In the genomic region with DNA sequence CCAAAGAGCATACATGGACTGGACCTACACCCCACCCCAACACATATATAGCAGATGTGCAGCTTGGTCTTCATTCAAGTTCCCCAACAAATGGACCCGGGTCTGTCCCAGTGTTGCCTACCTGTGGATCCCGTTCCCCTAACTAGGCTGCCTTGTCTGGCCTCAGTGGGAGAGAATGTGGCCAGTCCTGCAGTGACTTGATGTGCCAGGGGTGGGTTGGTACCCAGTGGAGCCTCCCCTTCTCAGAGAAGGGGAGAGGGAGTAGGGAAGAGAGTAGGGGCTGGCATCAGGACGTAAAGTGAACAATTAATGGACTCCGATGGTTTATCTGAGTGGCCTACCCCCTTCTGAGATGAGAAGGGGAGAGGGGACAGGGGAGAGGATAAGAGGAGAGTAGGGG, we compare ENCODE assay signal across 8 mouse cellular contexts. TPM values are rescaled to one million over a fixed set of nuclear protein-coding genes. Genes with fewer than 3 reads are reported as not detected.
A peak's percentile ranks its signal among the peaks of the same experiment; 100 is the strongest.
DNase-seq lines count a peak whose midpoint lies in the region; ATAC-seq and TF ChIP-seq lines count a peak whose summit lies in the region.

No protein-coding gene starts in this region.

- no peaks in the 10 kb centered on the region for H3K36me3 ChIP-seq in neural tube, embryonic 11.5 days (ENCODE audit: control insufficient read depth, insufficient read depth, low read length)
- peaks cover 27% of the 10 kb centered on the region for H3K36me3 ChIP-seq in limb, embryonic 12.5 days
- H3K36me3 ChIP-seq in stomach, embryonic 14.5 days (ENCODE audit: control insufficient read depth, insufficient read depth, low read length) = peaks cover 19% of the 10 kb centered on the region

- intact Hi-C loops in gastrocnemius, postnatal 36 days (cut with DNase I) = loop anchor here (5.0 to 10.0 kb wide), 2 partner anchors 91 to 268 kb away; no protein-coding TSS in a partner anchor

- no peak for DNase-seq in neural tube, embryonic 11.5 days (ENCODE audit: low spot score)
- no peak for DNase-seq in neural tube, embryonic 10.5 days (ENCODE audit: extremely low spot score, low spot score)
- DNase-seq in adrenal gland, postnatal 25 days = no peak
- no peak for DNase-seq in gastrocnemius, postnatal 25 days
- no peak for DNase-seq in gastrocnemius, postnatal 36 days

- WGBS in neural tube, embryonic 11.5 days = 53% methylated on average over 4 of the region's 4 CpGs
- 50% methylated on average over 4 of the region's 4 CpGs for WGBS in limb, embryonic 12.5 days
- 52% methylated on average over 4 of the region's 4 CpGs for WGBS in stomach, embryonic 14.5 days

- no peaks in the 10 kb centered on the region for H3K27me3 ChIP-seq in neural tube, embryonic 11.5 days (ENCODE audit: control insufficient read depth, insufficient read depth, low read length)
- H3K27me3 ChIP-seq in limb, embryonic 12.5 days = no peaks in the 10 kb centered on the region
- no peaks in the 10 kb centered on the region for H3K27me3 ChIP-seq in stomach, embryonic 14.5 days (ENCODE audit: control insufficient read depth, insufficient read depth, low read length)

- ATAC-seq in neural tube, embryonic 11.5 days (ENCODE audit: insufficient read depth, low FRiP score, low TSS enrichment) = no peak
- no peak for ATAC-seq in limb, embryonic 12.5 days (ENCODE audit: insufficient number of reproducible peaks, insufficient read depth, low FRiP score, low TSS enrichment, low read depth)
- no peak for ATAC-seq in stomach, embryonic 14.5 days (ENCODE audit: insufficient number of reproducible peaks, insufficient read depth, low FRiP score, low read depth)

- peaks cover 3% of the 10 kb centered on the region for H3K4me1 ChIP-seq in neural tube, embryonic 11.5 days (ENCODE audit: control insufficient read depth, insufficient read depth, low read length)
- no peaks in the 10 kb centered on the region for H3K4me1 ChIP-seq in embryonic fibroblast, embryonic 13.5 days (ENCODE audit: control insufficient read depth, insufficient read depth, low read length)
- H3K4me1 ChIP-seq in limb, embryonic 12.5 days (replicated peaks) = peaks cover 17% of the 10 kb centered on the region
- H3K4me1 ChIP-seq in stomach, embryonic 14.5 days (ENCODE audit: control insufficient read depth, insufficient read depth, low read length) = peaks cover 10% of the 10 kb centered on the region; the same call in 1 of the 2 replicates

- TF ChIP-seq POLR2A in embryonic fibroblast, embryonic 13.5 days (IDR thresholded peaks at IDR 0.05; ENCODE audit: low read depth, low read length) = no peak; the same call in 1 of the 2 replicates

- H3K4me3 ChIP-seq in neural tube, embryonic 11.5 days (ENCODE audit: low read depth, low read length) = peak overlapping the region; percentile 68
- peak overlapping the region; percentile 91 for H3K4me3 ChIP-seq in embryonic fibroblast, embryonic 13.5 days (ENCODE audit: insufficient read depth, low read length)
- peak overlapping the region; percentile 89 for H3K4me3 ChIP-seq in limb, embryonic 12.5 days (replicated peaks)
- peak overlapping the region; percentile 77 for H3K4me3 ChIP-seq in stomach, embryonic 14.5 days (ENCODE audit: low read depth, low read length)

- peak overlapping the region; percentile 84 for H3K4me2 ChIP-seq in neural tube, embryonic 11.5 days (ENCODE audit: low read depth)
- peak overlapping the region; percentile 92 for H3K4me2 ChIP-seq in limb, embryonic 12.5 days
- peak overlapping the region; percentile 93 for H3K4me2 ChIP-seq in stomach, embryonic 14.5 days (replicated peaks; ENCODE audit: low read depth, low read length)

- no peak overlapping the region for H3K27ac ChIP-seq in neural tube, embryonic 11.5 days (ENCODE audit: low read depth, low read length)
- H3K27ac ChIP-seq in embryonic fibroblast, embryonic 13.5 days (ENCODE audit: insufficient read depth, low read length) = no peak overlapping the region
- no peak overlapping the region for H3K27ac ChIP-seq in limb, embryonic 12.5 days
- H3K27ac ChIP-seq in stomach, embryonic 14.5 days (ENCODE audit: low read length) = no peak overlapping the region

- no peaks in the 10 kb centered on the region for H3K9me3 ChIP-seq in neural tube, embryonic 11.5 days (ENCODE audit: control insufficient read depth, low read length)
- H3K9me3 ChIP-seq in limb, embryonic 12.5 days = no peaks in the 10 kb centered on the region
- no peaks in the 10 kb centered on the region for H3K9me3 ChIP-seq in stomach, embryonic 14.5 days (ENCODE audit: control insufficient read depth, low read depth, low read length)

- peak overlapping the region; percentile 73 for H3K9ac ChIP-seq in neural tube, embryonic 11.5 days (ENCODE audit: low read length)
- peak overlapping the region; percentile 81 for H3K9ac ChIP-seq in limb, embryonic 12.5 days (replicated peaks)
- peak overlapping the region; percentile 71 for H3K9ac ChIP-seq in stomach, embryonic 14.5 days (replicated peaks; ENCODE audit: low read depth, low read length)

- TF ChIP-seq CTCF in embryonic fibroblast, embryonic 13.5 days (IDR thresholded peaks at IDR 0.05; ENCODE audit: borderline replicate concordance, insufficient read depth, low read length) = no peak

RNA-seq across cellular contexts. Expression of gene Clptm1l, which starts 0.8 kb away (rescaled TPM):
- polyA plus RNA-seq in neural tube, embryonic 11.5 days (2014; fragmentation: Nextera tagmentation; extraction: Ambion mirVana) = 128 and 131 TPM in 2 replicates
- 140 and 159 TPM in 2 replicates for polyA plus RNA-seq in embryonic fibroblast, embryonic 13.5 days (2011; ENCODE audit: insufficient read length, low read depth, missing spikeins)
- polyA plus RNA-seq in limb, embryonic 12.5 days (2016; fragmentation: Nextera tagmentation; extraction: Ambion mirVana) = 116 and 121 TPM in 2 replicates
- 108 and 115 TPM in 2 replicates for polyA plus RNA-seq in stomach, embryonic 14.5 days (2014; fragmentation: Nextera tagmentation; extraction: Ambion mirVana)
- 151 and 160 TPM in 2 replicates for total RNA-seq in adrenal gland, postnatal 25 days (2021)
- 10 to 100 TPM; 30.6 to 37.1 TPM for total RNA-seq in gastrocnemius, postnatal 25 days (2021)
- 10 to 100 TPM; 28.8 to 30.1 TPM for total RNA-seq in gastrocnemius, postnatal 36 days (2021)

RNA-seq across cellular contexts. Expression of gene Tert, which starts 23.7 kb away (rescaled TPM):
- 3.3 and 3.7 TPM in 2 replicates for polyA plus RNA-seq in neural tube, embryonic 11.5 days (2014; fragmentation: Nextera tagmentation; extraction: Ambion mirVana)
- polyA plus RNA-seq in embryonic fibroblast, embryonic 13.5 days (2011; ENCODE audit: insufficient read length, low read depth, missing spikeins) = 6.5 and 6.6 TPM in 2 replicates
- 10.6 and 13.3 TPM in 2 replicates for polyA plus RNA-seq in limb, embryonic 12.5 days (2016; fragmentation: Nextera tagmentation; extraction: Ambion mirVana)
- 5.3 and 5.7 TPM in 2 replicates for polyA plus RNA-seq in stomach, embryonic 14.5 days (2014; fragmentation: Nextera tagmentation; extraction: Ambion mirVana)
- 9.4 and 10.6 TPM in 2 replicates for total RNA-seq in adrenal gland, postnatal 25 days (2021)
- under 1 TPM; 0.31 to 0.32 TPM for total RNA-seq in gastrocnemius, postnatal 25 days (2021)
- total RNA-seq in gastrocnemius, postnatal 36 days (2021) = under 1 TPM in 1 of 2 experiments, not detected in 1; 0.30 TPM
